Mouse (Mus musculus): ENCODE data around the gene BC055324.

Gene BC055324

GRCm38 (mm10) chr1:163975088-163975487 is 19.5 kb downstream of the BC055324 start:
- no peak for TF ChIP-seq GATA4 (IDR thresholded peaks at IDR 0.05; ENCODE audit: insufficient replicate concordance, low read length)

- no peak for TF ChIP-seq GATA4 (IDR thresholded peaks at IDR 0.05; ENCODE audit: insufficient replicate concordance, low read length)
Observed at GRCm38 (mm10) chr1:163974471-163974870, 20.1 kb downstream of the BC055324 start.

- TF ChIP-seq GATA4 (IDR thresholded peaks at IDR 0.05; ENCODE audit: insufficient replicate concordance, low read length): no peak
Observed at GRCm38 (mm10) chr1:163964008-163964689, 30.4 kb downstream of the BC055324 start.

GRCm38 (mm10) chr1:163958036-163958435 is 36.6 kb downstream of the BC055324 start:
- no peak for TF ChIP-seq GATA4 (IDR thresholded peaks at IDR 0.05; ENCODE audit: insufficient replicate concordance, low read length)

GRCm38 (mm10) chr1:163953396-163953795 is 41.2 kb downstream of the BC055324 start:
- no peak for TF ChIP-seq GATA4 (IDR thresholded peaks at IDR 0.05; ENCODE audit: insufficient replicate concordance, low read length)

GRCm38 (mm10) chr1:163942056-163942455 is 52.5 kb downstream of the BC055324 start:
- no peak for TF ChIP-seq GATA4 (IDR thresholded peaks at IDR 0.05; ENCODE audit: insufficient replicate concordance, low read length)

- TF ChIP-seq GATA4 (IDR thresholded peaks at IDR 0.05; ENCODE audit: insufficient replicate concordance, low read length): no peak
Observed at GRCm38 (mm10) chr1:163934591-163934990, 60.0 kb downstream of the BC055324 start.

- TF ChIP-seq GATA4 (IDR thresholded peaks at IDR 0.05; ENCODE audit: insufficient replicate concordance, low read length): no peak
Observed at GRCm38 (mm10) chr1:163931801-163932200, 62.8 kb downstream of the BC055324 start.

GRCm38 (mm10) chr1:163930458-163930794 is 64.2 kb downstream of the BC055324 start:
- TF ChIP-seq GATA4 (IDR thresholded peaks at IDR 0.05; ENCODE audit: insufficient replicate concordance, low read length): no peak

GRCm38 (mm10) chr1:163929636-163930457 is 64.7 kb downstream of the BC055324 start:
- no peak; the same call in 1 of the 2 replicates for TF ChIP-seq GATA4 (IDR thresholded peaks at IDR 0.05; ENCODE audit: insufficient replicate concordance, low read length)

GRCm38 (mm10) chr1:163928846-163929245 is 65.8 kb downstream of the BC055324 start, which contains the start of gene Scyl3:
Gene Scyl3 (plus strand): TSS chr1:163929100.
- no peak for TF ChIP-seq GATA4 (IDR thresholded peaks at IDR 0.05; ENCODE audit: insufficient replicate concordance, low read length)

- no peak for TF ChIP-seq GATA4 (IDR thresholded peaks at IDR 0.05; ENCODE audit: insufficient replicate concordance, low read length)
Observed at GRCm38 (mm10) chr1:163924093-163924492, 70.5 kb downstream of the BC055324 start.

- TF ChIP-seq GATA4 (IDR thresholded peaks at IDR 0.05; ENCODE audit: insufficient replicate concordance, low read length): no peak
Observed at GRCm38 (mm10) chr1:163917349-163918160, 77.0 kb downstream of the BC055324 start.

- TF ChIP-seq GATA4 (IDR thresholded peaks at IDR 0.05; ENCODE audit: insufficient replicate concordance, low read length): no peak
Observed at GRCm38 (mm10) chr1:163911981-163912380, 82.6 kb downstream of the BC055324 start.

- no peak for TF ChIP-seq GATA4 (IDR thresholded peaks at IDR 0.05; ENCODE audit: insufficient replicate concordance, low read length)
Observed at GRCm38 (mm10) chr1:163910785-163911184, 83.8 kb downstream of the BC055324 start.
